Mouse (Mus musculus) CH12.LX (cell line): ENCODE measurements around the gene Bnc2. TPM values are rescaled to one million over a fixed set of nuclear protein-coding genes. Genes with fewer than 3 reads are reported as not detected.

Source experiments
- DNase-seq: peaks from one replicate; pipeline ENCODE4 v3.0.0-alpha.2; 2013; ENCODE audit errors: extremely low read depth
- H3K27ac ChIP-seq: 2 replicates; pipeline ENCODE4 v1.5.1; 2012; ENCODE audit warnings: low read depth, mild to moderate bottlenecking, control low read depth, moderate library complexity; ENCODE audit not compliant: insufficient read depth
- H3K27me3 ChIP-seq: replicated peaks from 2 replicates; pipeline ENCODE3; 2012; ENCODE audit warnings: inconsistent platforms
- H3K36me3 ChIP-seq, 2 experiments: replicated peaks in 1 of 2; 2 replicates each; pipeline versions ENCODE3 to v1.6.1; 2012; ENCODE audit warnings: inconsistent platforms in 1 of 2, low read length in 1 of 2, mild to moderate bottlenecking in 1 of 2, mixed read lengths in 1 of 2, moderate library complexity in 1 of 2; ENCODE audit not compliant: control insufficient read depth in 1 of 2, insufficient read depth in 1 of 2
- H3K4me1 ChIP-seq, 2 experiments: 2 replicates each; pipeline ENCODE4 v1.6.1; 2012; ENCODE audit warnings: inconsistent platforms in 1 of 2, moderate library complexity in 1 of 2; ENCODE audit not compliant: insufficient read depth in 2 of 2, control insufficient read depth in 1 of 2
- H3K4me2 ChIP-seq: 2 replicates; pipeline ENCODE4 v1.6.1; 2012; ENCODE audit warnings: low read depth, mild to moderate bottlenecking, control low read depth; ENCODE audit not compliant: poor library complexity, insufficient read depth, severe bottlenecking
- H3K4me3 ChIP-seq, 3 experiments: fragments of 150-350 bp in 1 of 3; sonication (generic) in 1 of 3; replicated peaks in 1 of 3; 2 replicates each; pipeline versions ENCODE3 to v1.5.1; 2011 to 2012; ENCODE audit warnings: low read depth in 2 of 3, low read length in 2 of 3, mild to moderate bottlenecking in 2 of 3, moderate library complexity in 2 of 3, control low read depth in 1 of 3, improper control_type of control experiment in 1 of 3, inconsistent platforms in 1 of 3, mixed read lengths in 1 of 3; ENCODE audit not compliant: poor library complexity in 1 of 3
- H3K79me2 ChIP-seq: replicated peaks from 2 replicates; pipeline ENCODE4 v1.6.1; 2012; ENCODE audit warnings: mild to moderate bottlenecking, moderate library complexity; ENCODE audit not compliant: control insufficient read depth, poor library complexity, insufficient read depth, severe bottlenecking; ENCODE audit errors: extremely low read depth
- H3K9ac ChIP-seq: 2 replicates; pipeline ENCODE4 v1.6.1; 2012; ENCODE audit warnings: low read depth, mild to moderate bottlenecking, control low read depth, moderate library complexity; ENCODE audit not compliant: insufficient read depth
- H3K9me3 ChIP-seq: replicated peaks from 2 replicates; pipeline ENCODE3; 2012; ENCODE audit warnings: low read length, inconsistent platforms, mixed read lengths
- BHLHE40 ChIP-seq: IDR thresholded peaks from 2 replicates; pipeline ENCODE4 v1.6.1; 2011; ENCODE audit warnings: mild to moderate bottlenecking, low read depth, low read length, improper control_type of control experiment
- E2F4 ChIP-seq: IDR thresholded peaks from 2 replicates; pipeline ENCODE4 v1.6.1; 2011; ENCODE audit warnings: low read depth, low read length, improper control_type of control experiment; ENCODE audit not compliant: insufficient replicate concordance
- ELF1 ChIP-seq: IDR thresholded peaks from 2 replicates; pipeline ENCODE4 v1.6.1; 2014; ENCODE audit warnings: low read depth, mild to moderate bottlenecking, inconsistent platforms, low read length, improper control_type of control experiment
- EP300 ChIP-seq: IDR thresholded peaks from 2 replicates; pipeline ENCODE4 v1.6.1; 2011; ENCODE audit warnings: low read length, improper control_type of control experiment
- ETS1 ChIP-seq: conservative IDR thresholded peaks from 2 replicates; pipeline ENCODE4 v1.6.1; 2012; ENCODE audit warnings: low read depth, mild to moderate bottlenecking, inconsistent platforms, low read length, improper control_type of control experiment, moderate library complexity
- IRF4 ChIP-seq: IDR thresholded peaks from 2 replicates; pipeline ENCODE4 v1.6.1; 2014; ENCODE audit warnings: low read depth, mild to moderate bottlenecking, inconsistent platforms, low read length, improper control_type of control experiment
- JUN ChIP-seq: IDR thresholded peaks from 2 replicates; pipeline ENCODE4 v1.6.1; 2011; ENCODE audit warnings: low read depth, mild to moderate bottlenecking, low read length, improper control_type of control experiment, moderate library complexity; ENCODE audit not compliant: insufficient read depth
- MAFK ChIP-seq: IDR thresholded peaks from 2 replicates; pipeline ENCODE4 v1.6.1; 2011; ENCODE audit warnings: low read length, improper control_type of control experiment; ENCODE audit not compliant: insufficient replicate concordance
- MAZ ChIP-seq: IDR thresholded peaks from 2 replicates; pipeline ENCODE4 v1.6.1; 2012; ENCODE audit warnings: low read depth, mild to moderate bottlenecking, inconsistent platforms, low read length, improper control_type of control experiment, moderate library complexity
- NELFE ChIP-seq: IDR thresholded peaks from 2 replicates; pipeline ENCODE4 v1.6.1; 2011; ENCODE audit warnings: low read depth, low read length, improper control_type of control experiment
- NRF1 ChIP-seq: IDR thresholded peaks from 2 replicates; pipeline ENCODE4 v1.6.1; 2014; ENCODE audit warnings: low read depth, mild to moderate bottlenecking, inconsistent platforms, low read length, improper control_type of control experiment, moderate library complexity
- PAX5 ChIP-seq: IDR thresholded peaks from 2 replicates; pipeline ENCODE4 v1.6.1; 2012; ENCODE audit warnings: low read length, inconsistent platforms, mixed read lengths
- POLR2AphosphoS2 ChIP-seq: IDR thresholded peaks from 2 replicates; pipeline ENCODE4 v1.6.1; 2011; ENCODE audit warnings: low read depth, low read length, improper control_type of control experiment
- RAD21 ChIP-seq: IDR thresholded peaks from 2 replicates; pipeline ENCODE4 v1.6.1; 2011; ENCODE audit warnings: low read depth, mild to moderate bottlenecking, low read length, improper control_type of control experiment, moderate library complexity
- TBP ChIP-seq: conservative IDR thresholded peaks from 2 replicates; pipeline ENCODE4 v1.6.1; 2011; ENCODE audit warnings: low read depth, low read length, improper control_type of control experiment
- TCF12 ChIP-seq: IDR thresholded peaks from 2 replicates; pipeline ENCODE4 v1.6.1; 2014; ENCODE audit warnings: low read depth, mild to moderate bottlenecking, inconsistent platforms, low read length, improper control_type of control experiment
- ZC3H11A ChIP-seq: IDR thresholded peaks from 2 replicates; pipeline ENCODE4 v1.6.1; 2012; ENCODE audit warnings: low read depth, mild to moderate bottlenecking, inconsistent platforms, low read length, improper control_type of control experiment
- ZKSCAN1 ChIP-seq: IDR thresholded peaks from 2 replicates; pipeline ENCODE4 v1.6.1; 2012; ENCODE audit warnings: low read depth, inconsistent platforms, low read length, improper control_type of control experiment, borderline replicate concordance
- ZMIZ1 ChIP-seq: IDR thresholded peaks from 2 replicates; pipeline ENCODE4 v1.6.1; 2012; ENCODE audit warnings: low read depth, mild to moderate bottlenecking, inconsistent platforms, low read length, improper control_type of control experiment
- ZNF384 ChIP-seq: IDR thresholded peaks from 2 replicates; pipeline ENCODE4 v1.6.1; 2012; ENCODE audit warnings: low read depth, low read length, improper control_type of control experiment, inconsistent platforms
- dilution Hi-C: fragments of 300-500 bp; cut with MboI; formaldehyde crosslinking; loops from 2 replicates; pipeline ENCODE4 v1.14.3; 2020; ENCODE audit warnings: low sequenced_read_pairs; ENCODE audit not compliant: extremely low pct_unique_long_range_greater_than_20kb, extremely low pct_ligation_motif_present
- in situ Hi-C: fragments of 300-500 bp; cut with MboI; formaldehyde crosslinking; loops from 3 replicates; pipeline ENCODE4 v1.14.3; 2019; ENCODE audit warnings: low sequenced_read_pairs, low pct_ligation_motif_present, low pct_unique_long_range_greater_than_20kb, mixed read lengths
- polyA plus RNA-seq: library from polyadenylated mRNA; unstranded; fragments of >175 nt; gene quantifications from 2 replicates; pipeline ENCODE4 v1.2.1, GENCODE M21; 2012; ENCODE audit warnings: low read depth; ENCODE audit not compliant: insufficient read length
- total RNA-seq, 2 experiments: library from RNA; depleted of rRNA; stranded (reverse); fragments of 300-350 nt in 1 of 2; fragments of >200 nt in 1 of 2; gene quantifications; 2 replicates each; pipeline ENCODE4 v1.2.3; 2012 to 2014

Bnc2 gene
- total and polyA plus RNA-seq, 3 experiments: not detected

- Histone ChIP-seq H3K36me3 (no peaks in the 10 kb centered on the region), H3K79me2 (no peaks in the 10 kb centered on the region), H3K27ac (no peak overlapping the region), H3K9me3 (peaks cover 56% of the 10 kb centered on the region), H3K4me2 (no peak overlapping the region), H3K4me1 (no peaks in the 10 kb centered on the region), H3K9ac (no peak overlapping the region), H3K27me3 (no peaks in the 10 kb centered on the region), H3K4me3 (no peak overlapping the region)
- DNase-seq: no peak
- dilution Hi-C loops: no loop called here
- in situ Hi-C loops: no loop called here
- no peak for TF ChIP-seq RAD21
- no peak for TF ChIP-seq TCF12
- no peak for TF ChIP-seq ELF1
- TF ChIP-seq ZNF384: no peak
- TF ChIP-seq MAFK: no peak
- no peak for TF ChIP-seq ETS1
- no peak for TF ChIP-seq TBP
- no peak for TF ChIP-seq ZKSCAN1
- TF ChIP-seq EP300: no peak
- TF ChIP-seq IRF4: no peak
- no peak for TF ChIP-seq ZMIZ1
- TF ChIP-seq PAX5: no peak
- TF ChIP-seq ZC3H11A: no peak
- no peak for TF ChIP-seq NRF1
- TF ChIP-seq BHLHE40: no peak
- no peak for TF ChIP-seq NELFE
- no peak for TF ChIP-seq JUN
- TF ChIP-seq MAZ: no peak
- TF ChIP-seq POLR2AphosphoS2: no peak
- no peak for TF ChIP-seq E2F4
Observed at GRCm38 (mm10) chr4:84407328-84408028, 267.6 kb downstream of the Bnc2 start.
